Mouse (Mus musculus): ENCODE results near the gene Adgrb3. TPM values are rescaled to one million over a fixed set of nuclear protein-coding genes. Genes with fewer than 3 reads are reported as not detected.

Adgrb3 gene
- 67.9 and 68.6 TPM in 2 replicates for polyA plus RNA-seq (2015; fragmentation: Nextera tagmentation; extraction: Ambion mirVana)

GRCm38 (mm10) chr1:25828971-25829920 is at the start of gene Adgrb3:
Gene Adgrb3 (minus strand): TSS chr1:25829707.
- H3K9ac ChIP-seq (ENCODE audit: low read depth, low read length): peak within 1 kb of the TSS; percentile 75
- peak within 1 kb of the TSS; percentile 60 for H3K4me3 ChIP-seq (ENCODE audit: low read depth, low read length)
- ATAC-seq: peak; percentile 44
- H3K27me3 ChIP-seq (ENCODE audit: control insufficient read depth, insufficient read depth, low read depth, low read length): no peaks in the 10 kb centered on the region
- H3K9me3 ChIP-seq (replicated peaks; ENCODE audit: control insufficient read depth, low read length, poor library complexity, severe bottlenecking): no peaks in the 10 kb centered on the region
- WGBS: under 1% methylated on average over 29 of the region's 32 CpGs
- peak within 1 kb of the TSS; percentile 91 for H3K27ac ChIP-seq (ENCODE audit: low read length)
- H3K36me3 ChIP-seq (ENCODE audit: control insufficient read depth, insufficient read depth, low read length): no peaks in the 10 kb centered on the region
- peaks cover 23% of the 10 kb centered on the region for H3K4me1 ChIP-seq (ENCODE audit: control insufficient read depth, insufficient read depth, low read length)
- H3K4me2 ChIP-seq (ENCODE audit: low read length): peak within 1 kb of the TSS; percentile 72

GRCm38 (mm10) chr1:25877526-25877925 is 48.0 kb upstream of the Adgrb3 start:
- Histone ChIP-seq H3K4me2 (ENCODE audit: low read length) (no peak overlapping the region), H3K9ac (ENCODE audit: low read depth, low read length) (no peak overlapping the region), H3K36me3 (ENCODE audit: control insufficient read depth, insufficient read depth, low read length) (no peaks in the 10 kb centered on the region), H3K4me1 (ENCODE audit: control insufficient read depth, insufficient read depth, low read length) (no peaks in the 10 kb centered on the region), H3K27ac (ENCODE audit: low read length) (no peak overlapping the region), H3K27me3 (ENCODE audit: control insufficient read depth, insufficient read depth, low read depth, low read length) (no peaks in the 10 kb centered on the region), H3K4me3 (ENCODE audit: low read depth, low read length) (no peak overlapping the region), H3K9me3 (replicated peaks; ENCODE audit: control insufficient read depth, low read length, poor library complexity, severe bottlenecking) (no peaks in the 10 kb centered on the region; the same call in 1 of the 2 replicates)
- WGBS: 86% methylated on average over 5 of the region's 5 CpGs
- no peak for ATAC-seq

- Histone ChIP-seq H3K4me1 (ENCODE audit: control insufficient read depth, insufficient read depth, low read length) (no peaks in the 10 kb centered on the region), H3K36me3 (ENCODE audit: control insufficient read depth, insufficient read depth, low read length) (no peaks in the 10 kb centered on the region), H3K9ac (ENCODE audit: low read depth, low read length) (no peak overlapping the region), H3K27ac (ENCODE audit: low read length) (no peak overlapping the region), H3K4me3 (ENCODE audit: low read depth, low read length) (no peak overlapping the region), H3K4me2 (ENCODE audit: low read length) (no peak overlapping the region), H3K9me3 (replicated peaks; ENCODE audit: control insufficient read depth, low read length, poor library complexity, severe bottlenecking) (no peaks in the 10 kb centered on the region), H3K27me3 (ENCODE audit: control insufficient read depth, insufficient read depth, low read depth, low read length) (no peaks in the 10 kb centered on the region)
- ATAC-seq: no peak
- 90% methylated on average over 2 of the region's 2 CpGs for WGBS
These were observed 28.0 kb upstream of the Adgrb3 start for GRCm38 (mm10) chr1:25857473-25857872.

- Histone ChIP-seq H3K4me1 (ENCODE audit: control insufficient read depth, insufficient read depth, low read length) (no peaks in the 10 kb centered on the region), H3K4me2 (ENCODE audit: low read length) (no peak overlapping the region), H3K36me3 (ENCODE audit: control insufficient read depth, insufficient read depth, low read length) (no peaks in the 10 kb centered on the region), H3K4me3 (ENCODE audit: low read depth, low read length) (no peak overlapping the region), H3K9me3 (replicated peaks; ENCODE audit: control insufficient read depth, low read length, poor library complexity, severe bottlenecking) (no peaks in the 10 kb centered on the region), H3K9ac (ENCODE audit: low read depth, low read length) (no peak overlapping the region), H3K27me3 (ENCODE audit: control insufficient read depth, insufficient read depth, low read depth, low read length) (no peaks in the 10 kb centered on the region), H3K27ac (ENCODE audit: low read length) (no peak overlapping the region)
- no peak for ATAC-seq
- 34% methylated on average over 2 of the region's 2 CpGs for WGBS
These were observed 25.0 kb upstream of the Adgrb3 start for GRCm38 (mm10) chr1:25854451-25854978.

DNA sequence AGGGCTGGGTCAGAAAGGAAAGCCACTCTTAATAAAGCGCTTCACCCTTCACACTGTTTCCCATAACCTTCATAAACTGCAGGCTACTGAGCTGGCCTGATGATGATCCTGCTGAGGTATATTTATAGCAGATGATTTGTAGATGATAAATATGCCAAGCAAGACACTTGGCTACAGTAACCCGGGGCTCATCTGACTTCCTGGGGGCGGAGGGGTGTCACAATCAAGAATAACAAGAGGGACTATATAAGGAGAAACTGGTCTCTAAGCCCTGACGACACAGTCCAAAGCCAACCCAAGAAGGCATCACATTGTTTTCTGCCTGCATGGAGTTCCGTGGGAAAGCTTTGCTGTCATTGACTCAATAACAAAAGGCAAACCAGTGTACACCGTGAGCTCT is 2.8 kb upstream of the Adgrb3 start:
- H3K4me2 ChIP-seq (ENCODE audit: low read length): peak overlapping the region; percentile 72
- ATAC-seq: no peak
- H3K36me3 ChIP-seq (ENCODE audit: control insufficient read depth, insufficient read depth, low read length): no peaks in the 10 kb centered on the region
- 23% methylated on average over 6 of the region's 6 CpGs for WGBS
- H3K9ac ChIP-seq (ENCODE audit: low read depth, low read length): peak overlapping the region; percentile 75
- peak overlapping the region; percentile 60 for H3K4me3 ChIP-seq (ENCODE audit: low read depth, low read length)
- no peaks in the 10 kb centered on the region for H3K27me3 ChIP-seq (ENCODE audit: control insufficient read depth, insufficient read depth, low read depth, low read length)
- peak overlapping the region; percentile 75 for H3K27ac ChIP-seq (ENCODE audit: low read length)
- H3K9me3 ChIP-seq (replicated peaks; ENCODE audit: control insufficient read depth, low read length, poor library complexity, severe bottlenecking): no peaks in the 10 kb centered on the region
- H3K4me1 ChIP-seq (ENCODE audit: control insufficient read depth, insufficient read depth, low read length): peaks cover 7% of the 10 kb centered on the region; the same call in 1 of the 2 replicates

DNA sequence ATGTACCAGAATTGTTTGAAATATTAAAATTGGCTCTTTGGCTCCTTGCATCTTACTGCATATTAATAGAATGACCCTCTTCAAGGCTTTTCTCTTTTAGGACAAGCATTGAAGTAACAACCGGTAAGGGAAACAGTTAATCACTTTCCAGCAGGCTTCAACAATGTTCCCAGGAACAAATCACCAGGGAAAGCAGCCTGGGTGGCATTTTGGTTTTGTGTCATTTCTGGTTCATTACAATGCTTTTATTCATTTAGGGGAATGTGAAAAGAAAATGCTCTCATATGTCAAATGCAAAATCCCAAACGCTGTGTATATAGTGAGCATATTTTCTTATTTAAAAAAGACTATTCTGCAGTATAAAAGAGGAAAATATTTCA is 2.0 kb upstream of the Adgrb3 start:
- no peak for ATAC-seq
- no peaks in the 10 kb centered on the region for H3K27me3 ChIP-seq (ENCODE audit: control insufficient read depth, insufficient read depth, low read depth, low read length)

GRCm38 (mm10) chr1:25830757-25831520 is 1.4 kb upstream of the Adgrb3 start:
- WGBS: under 1% methylated on average over 15 of the region's 15 CpGs
- ATAC-seq: peak; percentile 23; the same call in 1 of the 2 replicates

More for the DNA sequence above, 2.0 kb upstream of the Adgrb3 start:
- H3K4me1 ChIP-seq (ENCODE audit: control insufficient read depth, insufficient read depth, low read length): peaks cover 7% of the 10 kb centered on the region; the same call in 1 of the 2 replicates
- H3K36me3 ChIP-seq (ENCODE audit: control insufficient read depth, insufficient read depth, low read length): no peaks in the 10 kb centered on the region
- peak overlapping the region; percentile 91 for H3K27ac ChIP-seq (ENCODE audit: low read length)
- H3K9me3 ChIP-seq (replicated peaks; ENCODE audit: control insufficient read depth, low read length, poor library complexity, severe bottlenecking): no peaks in the 10 kb centered on the region
- peak overlapping the region; percentile 72 for H3K4me2 ChIP-seq (ENCODE audit: low read length)
- H3K9ac ChIP-seq (ENCODE audit: low read depth, low read length): peak overlapping the region; percentile 75
- 7% methylated on average over 2 of the region's 2 CpGs for WGBS
- H3K4me3 ChIP-seq (ENCODE audit: low read depth, low read length): peak overlapping the region; percentile 60

DNA sequence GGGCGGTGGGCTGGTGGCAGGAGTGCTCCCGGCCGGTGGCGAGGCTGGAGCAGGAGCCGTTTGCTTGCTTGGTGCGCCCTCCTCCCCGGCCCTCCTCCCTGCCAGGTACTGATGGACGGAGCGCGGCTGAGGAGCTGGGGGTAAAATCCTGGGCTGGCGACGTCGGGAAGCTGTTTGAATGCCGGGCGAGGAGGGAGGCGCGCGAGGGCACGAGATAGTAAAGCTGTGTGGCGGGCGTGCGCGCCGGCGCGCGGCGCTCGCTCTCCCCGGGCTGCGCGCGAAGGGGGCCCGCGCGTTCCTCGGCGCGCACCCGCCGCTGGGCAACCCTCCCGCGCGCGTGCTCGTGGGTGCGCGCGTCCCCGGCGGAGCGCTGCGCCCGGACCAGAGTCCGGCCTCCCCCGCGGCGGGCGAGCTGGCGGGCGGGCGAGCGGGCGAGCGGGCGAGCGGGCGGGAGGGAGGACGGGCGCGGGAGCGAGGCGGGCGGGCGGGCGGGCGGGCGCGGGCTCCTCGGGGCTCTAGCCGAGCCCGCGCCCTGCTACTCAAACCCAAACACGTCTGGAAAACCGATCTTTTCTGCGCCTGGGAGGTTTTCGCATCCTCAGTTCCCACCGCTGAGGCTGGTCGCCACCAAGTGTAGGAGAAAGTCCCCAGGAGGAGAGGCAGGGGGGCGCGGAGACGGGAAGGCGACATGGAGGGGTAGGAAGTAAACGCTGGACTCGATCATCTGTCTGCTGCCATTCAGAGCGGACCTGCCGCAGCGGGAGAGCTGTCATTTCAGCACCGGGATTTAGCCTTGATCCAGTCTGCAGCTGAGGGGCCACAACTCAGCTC is 629 bp upstream of the Adgrb3 start:
- ATAC-seq: peak; percentile 85

More at GRCm38 (mm10) chr1:25830757-25831520, 1.4 kb upstream of the Adgrb3 start:
- Histone ChIP-seq H3K9ac (ENCODE audit: low read depth, low read length) (peak overlapping the region; percentile 75), H3K4me1 (ENCODE audit: control insufficient read depth, insufficient read depth, low read length) (peaks cover 9% of the 10 kb centered on the region), H3K36me3 (ENCODE audit: control insufficient read depth, insufficient read depth, low read length) (no peaks in the 10 kb centered on the region), H3K27ac (ENCODE audit: low read length) (peak overlapping the region; percentile 91), H3K27me3 (ENCODE audit: control insufficient read depth, insufficient read depth, low read depth, low read length) (no peaks in the 10 kb centered on the region), H3K4me3 (ENCODE audit: low read depth, low read length) (peak overlapping the region; percentile 60), H3K9me3 (replicated peaks; ENCODE audit: control insufficient read depth, low read length, poor library complexity, severe bottlenecking) (no peaks in the 10 kb centered on the region), H3K4me2 (ENCODE audit: low read length) (peak overlapping the region; percentile 72)

More for the DNA sequence above, 629 bp upstream of the Adgrb3 start:
- Histone ChIP-seq H3K9ac (ENCODE audit: low read depth, low read length) (peak overlapping the region; percentile 75), H3K27ac (ENCODE audit: low read length) (peak overlapping the region; percentile 91), H3K9me3 (replicated peaks; ENCODE audit: control insufficient read depth, low read length, poor library complexity, severe bottlenecking) (no peaks in the 10 kb centered on the region), H3K4me1 (ENCODE audit: control insufficient read depth, insufficient read depth, low read length) (peaks cover 16% of the 10 kb centered on the region), H3K4me2 (ENCODE audit: low read length) (peak overlapping the region; percentile 72), H3K4me3 (ENCODE audit: low read depth, low read length) (peak overlapping the region; percentile 60), H3K27me3 (ENCODE audit: control insufficient read depth, insufficient read depth, low read depth, low read length) (no peaks in the 10 kb centered on the region), H3K36me3 (ENCODE audit: control insufficient read depth, insufficient read depth, low read length) (no peaks in the 10 kb centered on the region)
- WGBS: under 1% methylated on average over 70 of the region's 99 CpGs
